Mouse (Mus musculus) forebrain, embryonic 11.5 days (tissue): ENCODE data around the gene Hap1. TPM values are rescaled to one million over a fixed set of nuclear protein-coding genes. Genes with fewer than 3 reads are reported as not detected.
"Not testable (repeated sequence)": the region's sequence is repeated elsewhere in the genome, so short reads cannot be mapped to it uniquely, and the experiment has no call there.

ENCODE experiments used
- ATAC-seq: fragments of 200-750 bp; cut with Nextera tagmentation; replicated peaks from 2 replicates; pipeline ENCODE4 v1.8.0; 2017; ENCODE audit warnings: moderate TSS enrichment; ENCODE audit not compliant: low FRiP score
- DNase-seq: peaks from one replicate; pipeline ENCODE4 v3.0.0-alpha.2; 2017; ENCODE audit warnings: low spot score
- H3K27ac ChIP-seq: fragments of 300-500 bp; sonication (generic); 2 replicates; pipeline ENCODE4 v1.5.1; 2014; ENCODE audit warnings: low read depth, low read length
- H3K27me3 ChIP-seq: fragments of 300-500 bp; sonication (generic); 2 replicates; pipeline ENCODE4 v1.6.1; 2014; ENCODE audit warnings: mild to moderate bottlenecking, low read length, mixed read lengths; ENCODE audit not compliant: control insufficient read depth, insufficient read depth
- H3K36me3 ChIP-seq: fragments of 300-500 bp; sonication (generic); 2 replicates; pipeline ENCODE4 v1.6.1; 2014; ENCODE audit warnings: mild to moderate bottlenecking, low read length, moderate library complexity, mixed read lengths; ENCODE audit not compliant: control insufficient read depth, insufficient read depth
- H3K4me1 ChIP-seq: fragments of 300-500 bp; sonication (generic); replicated peaks from 2 replicates; pipeline ENCODE4 v1.6.1; 2014; ENCODE audit warnings: low read length, mixed read lengths; ENCODE audit not compliant: control insufficient read depth, insufficient read depth
- H3K4me2 ChIP-seq: fragments of 300-500 bp; sonication (generic); 2 replicates; pipeline ENCODE4 v1.6.1; 2014; ENCODE audit warnings: low read depth, mild to moderate bottlenecking, low read length, moderate library complexity, mixed read lengths; ENCODE audit not compliant: severe bottlenecking
- H3K4me3 ChIP-seq: fragments of 300-500 bp; sonication (generic); 2 replicates; pipeline ENCODE4 v1.5.1; 2014; ENCODE audit warnings: low read depth, low read length
- H3K9ac ChIP-seq: fragments of 300-500 bp; sonication (generic); 2 replicates; pipeline ENCODE4 v1.6.1; 2014; ENCODE audit warnings: low read length
- H3K9me3 ChIP-seq: fragments of 300-500 bp; sonication (generic); 2 replicates; pipeline ENCODE4 v1.6.1; 2016; ENCODE audit warnings: low read length, mixed read lengths; ENCODE audit not compliant: control insufficient read depth
- WGBS: fragments of 180-500 bp; shearing (Covaris S2); extraction: QIAGEN DNeasy Blood & Tissue Kit; methylation state at CpG from one replicate; pipeline ENCODE4 v1.1.7; 2014; 5-methylcytosine and 5-hydroxymethylcytosine counted together
- polyA plus RNA-seq: library from polyadenylated mRNA; unstranded; fragments of >200 nt; fragmentation: Nextera tagmentation; extraction: Ambion mirVana; gene quantifications from 2 replicates; pipeline ENCODE4 v1.2.1, GENCODE M21; 2014

Gene Hap1
- polyA plus RNA-seq, 1 experiment from 2014 or later = 46.1 TPM

GRCm38 (mm10) chr11:100327761-100328160, 28.2 kb downstream of the Hap1 start:
- Histone ChIP-seq H3K9ac (no peak overlapping the region), H3K4me2 (no peak overlapping the region), H3K27me3 (no peaks in the 10 kb centered on the region), H3K27ac (no peak overlapping the region), H3K4me1 (no peaks in the 10 kb centered on the region), H3K9me3 (no peaks in the 10 kb centered on the region), H3K4me3 (no peak overlapping the region), H3K36me3 (no peaks in the 10 kb centered on the region)
- 84% methylated on average over 6 of the region's 6 CpGs for WGBS
- no peak for DNase-seq
- ATAC-seq = no peak

- Histone ChIP-seq H3K9ac (no peak overlapping the region), H3K36me3 (no peaks in the 10 kb centered on the region), H3K4me3 (no peak overlapping the region), H3K4me1 (no peaks in the 10 kb centered on the region), H3K27ac (no peak overlapping the region), H3K27me3 (no peaks in the 10 kb centered on the region), H3K4me2 (no peak overlapping the region), H3K9me3 (no peaks in the 10 kb centered on the region)
- WGBS = 79% methylated on average over 11 of the region's 11 CpGs
- no peak for DNase-seq
- ATAC-seq = no peak
Measured at GRCm38 (mm10) chr11:100327316-100327715, 28.6 kb downstream of the Hap1 start.

- Histone ChIP-seq H3K9ac (no peak overlapping the region), H3K27ac (no peak overlapping the region), H3K9me3 (no peaks in the 10 kb centered on the region), H3K27me3 (no peaks in the 10 kb centered on the region), H3K36me3 (peaks cover 4% of the 10 kb centered on the region; the same call in 1 of the 2 replicates), H3K4me1 (0 out of 2 replicates have a peak, but pooled peaks cover 2% of the 10 kb centered on the region), H3K4me3 (no peak overlapping the region), H3K4me2 (no peak overlapping the region)
- WGBS = 76% methylated on average over 11 of the region's 11 CpGs
- ATAC-seq = no peak
- DNase-seq = no peak
Measured at GRCm38 (mm10) chr11:100325062-100325629, 30.8 kb downstream of the Hap1 start.

GRCm38 (mm10) chr11:100323578-100323977, 32.4 kb downstream of the Hap1 start:
- H3K4me1 ChIP-seq = 0 out of 2 replicates have a peak, but pooled peaks cover 2% of the 10 kb centered on the region
- ATAC-seq (no peak), DNase-seq (peak; percentile 73)
- H3K27ac ChIP-seq = no peak overlapping the region
- no peak overlapping the region for H3K4me3 ChIP-seq
- H3K9ac ChIP-seq = no peak overlapping the region
- H3K4me2 ChIP-seq = no peak overlapping the region
- no peaks in the 10 kb centered on the region for H3K9me3 ChIP-seq
- H3K27me3 ChIP-seq = no peaks in the 10 kb centered on the region
- 19% methylated on average over 3 of the region's 3 CpGs for WGBS
- peaks cover 4% of the 10 kb centered on the region; the same call in 1 of the 2 replicates for H3K36me3 ChIP-seq

GRCm38 (mm10) chr11:100322591-100323258, 33.2 kb downstream of the Hap1 start:
- DNase-seq = no peak
- H3K9ac ChIP-seq = no peak overlapping the region
- no peaks in the 10 kb centered on the region for H3K9me3 ChIP-seq
- H3K4me3 ChIP-seq = no peak overlapping the region
- H3K27ac ChIP-seq = no peak overlapping the region
- peaks cover 4% of the 10 kb centered on the region; the same call in 1 of the 2 replicates for H3K36me3 ChIP-seq
- H3K4me1 ChIP-seq = 0 out of 2 replicates have a peak, but pooled peaks cover 2% of the 10 kb centered on the region
- no peaks in the 10 kb centered on the region for H3K27me3 ChIP-seq
- H3K4me2 ChIP-seq = no peak overlapping the region
- WGBS = 70% methylated on average over 3 of the region's 3 CpGs
- ATAC-seq = no peak

GRCm38 (mm10) chr11:100321479-100322305, 34.2 kb downstream of the Hap1 start:
- H3K9ac ChIP-seq, DNase-seq, H3K36me3 ChIP-seq, H3K4me1 ChIP-seq, H3K27me3 ChIP-seq, H3K4me2 ChIP-seq, ATAC-seq, H3K9me3 ChIP-seq, H3K4me3 ChIP-seq, H3K27ac ChIP-seq: not testable (repeated sequence)
- WGBS = 81% methylated on average over 6 of the region's 7 CpGs

GRCm38 (mm10) chr11:100320701-100321410, 35.1 kb downstream of the Hap1 start:
- not testable (repeated sequence) for ATAC-seq, H3K27ac ChIP-seq, H3K36me3 ChIP-seq, H3K27me3 ChIP-seq, DNase-seq, H3K4me1 ChIP-seq, H3K9me3 ChIP-seq
- Histone ChIP-seq H3K4me2 (peak overlapping the region; percentile 72), H3K9ac (peak overlapping the region; percentile 96), H3K4me3 (peak overlapping the region; percentile 86)
- 20% methylated on average over 11 of the region's 11 CpGs for WGBS

- DNase-seq = peak; percentile 99
- H3K27ac ChIP-seq = peak overlapping the region; percentile 93
- no peaks in the 10 kb centered on the region for H3K9me3 ChIP-seq
- peak; percentile 83 for ATAC-seq
- 0% methylated on average over 40 of the region's 40 CpGs for WGBS
- peaks cover 4% of the 10 kb centered on the region; the same call in 1 of the 2 replicates for H3K36me3 ChIP-seq
- H3K4me3 ChIP-seq = peak overlapping the region; percentile 86
- H3K27me3 ChIP-seq = no peaks in the 10 kb centered on the region
- peak overlapping the region; percentile 96 for H3K9ac ChIP-seq
- H3K4me1 ChIP-seq = 0 out of 2 replicates have a peak, but pooled peaks cover 2% of the 10 kb centered on the region
- peak overlapping the region; percentile 72 for H3K4me2 ChIP-seq
Measured at GRCm38 (mm10) chr11:100320172-100320630, 35.7 kb downstream of the Hap1 start.
